ENCODE assay signal across 8 mouse cellular contexts in genomic region chr11:96902639-96903635, GRCm38 (mm10). TPM values are rescaled to one million over a fixed set of nuclear protein-coding genes. Genes with fewer than 3 reads are reported as not detected.
DNase-seq lines count a peak whose midpoint lies in the region; ATAC-seq and TF ChIP-seq lines count a peak whose summit lies in the region.

No protein-coding gene starts in this region.

- peaks cover 15% of the 10 kb centered on the region; the same call in 1 of the 2 replicates for H3K4me1 ChIP-seq in intestine, embryonic 15.5 days (replicated peaks)
- H3K4me1 ChIP-seq in intestine, embryonic 16.5 days (ENCODE audit: control insufficient read depth, insufficient read depth, low read length): 0 out of 2 replicates have a peak, but pooled peaks cover 5% of the 10 kb centered on the region
- peaks cover 93% of the 10 kb centered on the region for H3K4me1 ChIP-seq in forebrain, embryonic 12.5 days

- peak; percentile 98 for DNase-seq in brain, embryonic 14.5 days (ENCODE audit: low read depth)
- DNase-seq in kidney, postnatal 36 days: peak; percentile 28 to 47
- DNase-seq in spleen, postnatal 10 days (ENCODE audit: low spot score in 2 of 2): no peak
- no peak for DNase-seq in thymus, postnatal 4 days
- no peak for DNase-seq in ovary, postnatal 14 days (ENCODE audit: low spot score)

- H3K4me3 ChIP-seq in intestine, embryonic 15.5 days (replicated peaks): no peak overlapping the region
- H3K4me3 ChIP-seq in intestine, embryonic 16.5 days (ENCODE audit: low read length): no peak overlapping the region
- no peak overlapping the region for H3K4me3 ChIP-seq in forebrain, embryonic 12.5 days (replicated peaks)

- no peak overlapping the region for H3K4me2 ChIP-seq in intestine, embryonic 15.5 days (replicated peaks)
- no peak overlapping the region for H3K4me2 ChIP-seq in intestine, embryonic 16.5 days (ENCODE audit: low read depth, low read length)
- H3K4me2 ChIP-seq in forebrain, embryonic 12.5 days: peak overlapping the region; percentile 24

- 0 out of 2 replicates have a peak overlapping the region, but pooled peaks have one; percentile 8 for H3K9ac ChIP-seq in intestine, embryonic 15.5 days
- H3K9ac ChIP-seq in intestine, embryonic 16.5 days (ENCODE audit: low read depth, low read length): no peak overlapping the region
- peak overlapping the region; percentile 45 for H3K9ac ChIP-seq in forebrain, embryonic 12.5 days

- TF ChIP-seq CTCF in brain, embryonic 14.5 days (IDR thresholded peaks at IDR 0.05; ENCODE audit: borderline replicate concordance, extremely low read depth, insufficient read depth, insufficient read length): no peak

- H3K27me3 ChIP-seq in intestine, embryonic 15.5 days (replicated peaks): peaks cover 3% of the 10 kb centered on the region; the same call in 1 of the 2 replicates
- no peaks in the 10 kb centered on the region for H3K27me3 ChIP-seq in intestine, embryonic 16.5 days (replicated peaks; ENCODE audit: control insufficient read depth, insufficient read depth, low read length)
- H3K27me3 ChIP-seq in forebrain, embryonic 12.5 days: no peaks in the 10 kb centered on the region

- H3K9me3 ChIP-seq in intestine, embryonic 15.5 days: no peaks in the 10 kb centered on the region
- H3K9me3 ChIP-seq in intestine, embryonic 16.5 days (ENCODE audit: control insufficient read depth, low read length): no peaks in the 10 kb centered on the region
- H3K9me3 ChIP-seq in forebrain, embryonic 12.5 days: no peaks in the 10 kb centered on the region

- 27% methylated on average over 16 of the region's 16 CpGs for WGBS in intestine, embryonic 15.5 days
- WGBS in intestine, embryonic 16.5 days: 31% methylated on average over 16 of the region's 16 CpGs
- 3% methylated on average over 16 of the region's 16 CpGs for WGBS in forebrain, embryonic 12.5 days

- 0 out of 2 replicates have a peak, but pooled peaks cover 3% of the 10 kb centered on the region for H3K36me3 ChIP-seq in intestine, embryonic 15.5 days
- peaks cover under 1% of the 10 kb centered on the region; the same call in 1 of the 2 replicates for H3K36me3 ChIP-seq in intestine, embryonic 16.5 days (ENCODE audit: control insufficient read depth, insufficient read depth, low read length)
- peaks cover 13% of the 10 kb centered on the region for H3K36me3 ChIP-seq in forebrain, embryonic 12.5 days (replicated peaks)

- ATAC-seq in intestine, embryonic 15.5 days: no peak
- no peak for ATAC-seq in intestine, embryonic 16.5 days
- peak; percentile 79 for ATAC-seq in forebrain, embryonic 12.5 days (ENCODE audit: low FRiP score)

- H3K27ac ChIP-seq in intestine, embryonic 15.5 days: no peak overlapping the region
- H3K27ac ChIP-seq in intestine, embryonic 16.5 days (ENCODE audit: low read length): no peak overlapping the region
- H3K27ac ChIP-seq in forebrain, embryonic 12.5 days: peak overlapping the region; percentile 98

- TF ChIP-seq POLR2A in brain, embryonic 14.5 days (IDR thresholded peaks at IDR 0.05; ENCODE audit: borderline replicate concordance, extremely low read depth, insufficient read depth, insufficient read length, poor library complexity, severe bottlenecking): no peak

RNA-seq across cellular contexts. Expression of gene Cdk5rap3, which starts 13.4 kb away (rescaled TPM):
- 64.2 and 66.7 TPM in 2 replicates for polyA plus RNA-seq in intestine, embryonic 15.5 days (2015; fragmentation: Nextera tagmentation; extraction: Ambion mirVana)
- polyA plus RNA-seq in intestine, embryonic 16.5 days (2015; fragmentation: Nextera tagmentation; extraction: Ambion mirVana): 68.1 and 70.1 TPM in 2 replicates
- 71.6 and 83.7 TPM in 2 replicates for polyA plus RNA-seq in brain, embryonic 14.5 days (2012; rRNA removed)
- 102 and 106 TPM in 2 replicates for polyA plus RNA-seq in forebrain, embryonic 12.5 days (2016; fragmentation: Nextera tagmentation; extraction: Ambion mirVana)

RNA-seq across cellular contexts. Expression of gene Prr15l, which starts 25.0 kb away (rescaled TPM):
- polyA plus RNA-seq in intestine, embryonic 15.5 days (2015; fragmentation: Nextera tagmentation; extraction: Ambion mirVana): 84.7 and 86.9 TPM in 2 replicates
- 116 and 121 TPM in 2 replicates for polyA plus RNA-seq in intestine, embryonic 16.5 days (2015; fragmentation: Nextera tagmentation; extraction: Ambion mirVana)
- 0.09 and 0.16 TPM in 2 replicates for polyA plus RNA-seq in brain, embryonic 14.5 days (2012; rRNA removed)
- polyA plus RNA-seq in forebrain, embryonic 12.5 days (2016; fragmentation: Nextera tagmentation; extraction: Ambion mirVana): 0.58 and 0.60 TPM in 2 replicates

RNA-seq across cellular contexts. Expression of gene Pnpo, which starts 40.8 kb away (rescaled TPM):
- 81.9 and 92.8 TPM in 2 replicates for polyA plus RNA-seq in intestine, embryonic 15.5 days (2015; fragmentation: Nextera tagmentation; extraction: Ambion mirVana)
- polyA plus RNA-seq in intestine, embryonic 16.5 days (2015; fragmentation: Nextera tagmentation; extraction: Ambion mirVana): 125 and 141 TPM in 2 replicates
- polyA plus RNA-seq in brain, embryonic 14.5 days (2012; rRNA removed): 11.8 and 14.4 TPM in 2 replicates
- polyA plus RNA-seq in forebrain, embryonic 12.5 days (2016; fragmentation: Nextera tagmentation; extraction: Ambion mirVana): 17.2 and 17.4 TPM in 2 replicates

RNA-seq across cellular contexts. Expression of gene Copz2, which starts 53.3 kb away (rescaled TPM):
- polyA plus RNA-seq in intestine, embryonic 15.5 days (2015; fragmentation: Nextera tagmentation; extraction: Ambion mirVana): 93.5 and 94.6 TPM in 2 replicates
- polyA plus RNA-seq in intestine, embryonic 16.5 days (2015; fragmentation: Nextera tagmentation; extraction: Ambion mirVana): 76.6 and 81.4 TPM in 2 replicates
- polyA plus RNA-seq in brain, embryonic 14.5 days (2012; rRNA removed): 9.3 and 15.8 TPM in 2 replicates
- 22.9 and 27.8 TPM in 2 replicates for polyA plus RNA-seq in forebrain, embryonic 12.5 days (2016; fragmentation: Nextera tagmentation; extraction: Ambion mirVana)

Comparison
In these comparisons a context has a peak if more than half of its experiments do, and no peak if none do; other contexts are left out.
1. DNase-seq: peak in brain, embryonic 14.5 days (single experiment) and kidney, postnatal 36 days (2 of 2); none in spleen, postnatal 10 days (0 of 2), thymus, postnatal 4 days (single experiment) and ovary, postnatal 14 days (single experiment).
2. RNA of gene Prr15l, which starts 25.0 kb away (polyA plus RNA-seq): 116 to 121 TPM in intestine, embryonic 16.5 days and 84.7 to 86.9 TPM in intestine, embryonic 15.5 days; 0.58 to 0.60 TPM in forebrain, embryonic 12.5 days and 0.09 to 0.16 TPM in brain, embryonic 14.5 days; every median in the first group is over 10 times any median in the second.